Mouse (Mus musculus) kidney, postnatal 10 days (tissue): ENCODE measurements at regions not wholly inside any gene's neighbourhood (a gene's known extent, or its start where the extent isn't known, plus 50 kb on each side); places are given as distances from the start of the nearest gene placed in this dataset.
A peak's percentile ranks its signal among the peaks of the same experiment; 100 is the strongest.
"Not testable (repeated sequence)": the region's sequence is repeated elsewhere in the genome, so short reads cannot be mapped to it uniquely, and the experiment has no call there.

Source experiments
- DNase-seq: peaks from one replicate; pipeline ENCODE4 v3.0.0; 2021; ENCODE audit warnings: mixed read lengths

DNA sequence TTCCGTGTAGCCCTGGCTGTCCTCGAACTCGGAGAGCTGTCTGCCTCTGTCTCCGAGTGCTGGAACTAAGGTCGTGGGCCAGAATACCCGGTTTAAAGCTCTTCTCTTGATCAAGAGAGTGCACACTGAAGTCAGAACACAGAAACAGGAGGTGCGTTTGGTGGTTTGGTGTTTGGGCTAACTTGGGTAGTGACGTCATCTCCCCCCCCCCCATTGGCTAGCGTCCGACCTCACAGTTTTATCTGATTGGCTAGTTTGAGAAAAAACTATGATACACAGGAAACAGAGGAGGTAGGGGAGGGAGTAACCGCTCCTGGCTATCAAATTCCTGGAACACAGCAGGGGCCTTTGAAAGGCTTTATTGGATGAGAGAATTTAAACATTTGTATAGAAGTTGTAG is 60.2 kb upstream of the Pim1 start:
- no peak for DNase-seq

DNA sequence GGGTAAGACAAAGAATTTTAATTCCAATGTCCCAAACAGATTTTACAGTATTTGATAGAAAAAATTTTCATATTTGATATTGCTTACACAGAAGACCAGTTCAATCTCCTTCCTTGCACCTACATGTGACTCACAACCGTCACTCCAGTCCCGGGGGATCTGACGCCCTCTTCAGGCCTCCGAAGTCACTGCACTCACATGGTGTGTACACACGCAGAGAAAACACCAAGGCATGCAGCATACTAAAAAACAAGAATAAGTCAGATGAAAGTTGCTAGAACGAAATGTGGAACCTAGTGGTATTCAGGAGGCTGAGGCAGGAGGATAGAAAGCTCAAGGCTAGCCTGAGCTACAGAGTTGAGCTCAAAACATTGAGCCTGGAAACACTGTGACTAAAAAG is 59.7 kb upstream of the Pim1 start:
- no peak for DNase-seq

DNA sequence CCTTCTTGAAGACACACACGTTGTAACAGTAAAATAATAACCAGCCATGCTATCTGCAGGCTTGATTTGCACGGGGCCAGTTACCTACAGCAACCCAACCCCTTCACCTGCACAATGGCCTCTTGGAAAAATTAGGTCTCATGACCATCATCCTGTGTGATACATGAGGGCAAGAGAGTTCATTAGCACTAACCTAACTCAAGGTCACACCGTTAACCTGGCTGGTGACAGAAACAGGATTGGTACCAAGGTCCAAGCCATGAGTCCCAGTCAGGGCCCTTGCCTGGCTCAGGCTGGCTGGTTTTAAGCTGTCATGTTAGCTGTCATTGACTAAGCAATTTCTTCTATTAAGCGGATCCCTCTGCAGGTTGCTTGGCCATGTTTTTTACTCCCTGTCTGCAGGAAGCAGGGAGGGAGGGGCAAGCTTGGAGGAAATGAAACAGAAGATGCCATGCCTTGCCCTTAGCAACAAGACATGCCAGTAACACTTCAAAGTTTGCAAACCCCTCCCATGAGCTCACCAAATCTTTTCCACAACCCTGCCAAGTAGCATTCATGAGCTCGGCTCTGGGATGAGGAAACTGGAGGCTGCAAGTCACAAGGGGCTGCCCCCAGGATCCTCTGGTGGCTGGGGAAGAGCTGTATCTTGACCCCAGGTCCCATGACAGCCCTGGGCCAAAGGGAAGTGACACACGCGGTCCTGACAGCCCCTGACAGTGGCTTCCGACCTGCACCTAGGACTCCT is 58.8 kb upstream of the Pim1 start:
- no peak for DNase-seq

DNA sequence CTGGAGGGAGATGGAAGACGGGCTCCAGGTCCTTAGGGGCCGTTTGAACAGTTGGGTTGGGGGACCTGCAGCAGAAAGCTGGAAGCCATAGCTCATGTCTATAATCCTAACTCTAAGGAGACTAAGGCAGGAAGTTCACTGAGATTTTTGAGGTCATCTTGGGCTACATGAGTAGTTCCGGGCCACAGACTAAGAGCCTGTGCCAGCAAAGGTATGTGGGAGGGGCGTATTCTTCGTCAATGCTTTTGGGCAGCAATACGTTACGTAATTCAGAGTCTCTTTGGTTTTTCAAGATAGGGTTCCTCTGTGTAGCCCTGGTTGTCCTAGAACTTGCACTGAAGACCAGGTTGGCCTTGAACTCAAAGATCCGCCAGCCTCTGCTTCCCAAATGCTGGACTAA is 57.9 kb upstream of the Pim1 start:
- DNase-seq: no peak

DNA sequence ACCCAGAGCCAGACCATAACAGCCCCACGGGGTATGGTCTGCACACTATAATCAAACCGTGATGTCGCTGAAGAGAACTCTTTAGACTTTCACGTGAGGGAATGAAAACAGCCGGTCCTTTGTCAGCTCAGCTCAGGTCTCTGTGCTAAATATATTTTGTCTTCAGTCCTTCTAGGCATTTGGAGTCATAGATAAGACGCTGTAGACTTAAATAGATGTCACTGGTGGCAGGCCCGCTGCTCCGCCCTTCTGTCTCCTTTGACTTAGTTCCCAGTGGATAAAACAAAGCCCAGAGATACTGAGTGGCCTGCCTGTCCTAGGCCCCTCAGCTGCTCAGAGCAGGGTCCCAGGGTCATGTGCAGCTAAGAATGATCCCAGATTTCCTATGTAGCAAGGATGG is 57.2 kb upstream of the Pim1 start:
- no peak for DNase-seq

DNA sequence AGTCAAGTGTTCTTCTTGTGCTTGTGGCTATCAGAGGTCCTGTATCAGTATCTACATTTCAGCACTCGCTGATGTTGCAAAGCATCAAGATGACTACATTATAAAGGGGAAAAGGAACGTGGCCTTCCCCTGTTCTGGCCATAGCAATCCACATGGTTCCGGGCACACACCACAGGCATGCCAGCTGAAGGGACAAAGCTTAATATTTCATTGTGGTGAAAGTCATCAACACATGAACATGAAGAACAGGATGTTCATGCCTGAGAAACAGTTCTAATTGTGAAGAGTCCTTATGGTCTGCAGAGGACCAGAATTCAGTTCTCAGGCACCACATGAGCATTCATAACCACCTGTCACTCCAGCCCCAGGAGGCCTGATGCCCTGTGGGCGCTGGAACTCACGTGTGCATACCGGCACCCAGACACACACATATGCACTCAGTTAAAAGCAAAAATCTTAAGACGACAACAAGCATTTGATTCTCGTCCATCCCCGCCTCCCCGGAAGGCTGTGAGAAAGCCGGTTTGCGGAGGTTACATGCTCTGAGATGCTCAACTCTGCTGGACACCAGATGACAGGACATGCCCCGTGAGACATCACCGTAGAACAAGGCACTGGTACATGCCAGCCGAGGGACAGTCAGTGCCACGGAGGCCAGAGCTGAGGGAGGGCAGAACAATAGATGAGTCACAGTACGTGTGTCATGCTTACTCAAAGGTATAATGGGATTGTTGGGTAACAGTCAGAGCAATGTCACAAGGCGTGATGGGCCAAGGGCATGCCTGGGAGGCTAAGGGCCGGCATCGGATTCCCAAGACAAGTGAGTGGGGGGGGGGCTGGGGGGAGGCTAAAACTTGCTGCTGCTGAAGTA is 56.2 kb upstream of the Pim1 start:
- DNase-seq: no peak

DNA sequence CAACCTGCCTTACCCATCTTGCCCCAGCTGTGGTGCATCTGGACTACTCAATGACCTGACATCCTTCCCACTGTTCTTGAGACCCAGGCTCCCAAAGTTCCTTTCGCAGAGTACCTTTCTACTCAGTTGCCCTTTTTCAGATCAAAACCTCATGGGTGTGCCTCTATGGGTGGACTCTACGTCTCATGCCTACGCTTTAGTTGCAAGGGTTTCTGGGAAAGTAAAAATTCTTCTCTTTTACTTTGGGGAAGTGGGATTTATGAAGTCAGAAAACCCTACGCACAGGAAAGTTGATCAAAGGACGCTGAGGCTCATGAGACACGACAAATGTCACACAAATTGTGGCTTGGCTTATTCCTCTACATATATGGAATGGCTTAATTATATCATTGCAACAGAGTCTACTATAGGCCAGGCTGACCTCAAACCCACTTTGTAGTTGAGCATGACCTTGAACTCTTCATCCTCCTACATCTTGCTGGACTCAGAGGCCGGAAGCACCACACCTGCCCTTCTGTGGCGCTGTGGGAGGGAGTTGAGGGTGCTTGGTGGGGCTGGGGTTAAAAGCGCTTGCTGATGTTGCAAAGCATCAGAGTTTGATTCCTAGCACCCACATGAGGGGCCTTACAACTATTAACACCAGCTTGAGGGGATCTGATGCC is 55.1 kb upstream of the Pim1 start:
- no peak for DNase-seq

DNA sequence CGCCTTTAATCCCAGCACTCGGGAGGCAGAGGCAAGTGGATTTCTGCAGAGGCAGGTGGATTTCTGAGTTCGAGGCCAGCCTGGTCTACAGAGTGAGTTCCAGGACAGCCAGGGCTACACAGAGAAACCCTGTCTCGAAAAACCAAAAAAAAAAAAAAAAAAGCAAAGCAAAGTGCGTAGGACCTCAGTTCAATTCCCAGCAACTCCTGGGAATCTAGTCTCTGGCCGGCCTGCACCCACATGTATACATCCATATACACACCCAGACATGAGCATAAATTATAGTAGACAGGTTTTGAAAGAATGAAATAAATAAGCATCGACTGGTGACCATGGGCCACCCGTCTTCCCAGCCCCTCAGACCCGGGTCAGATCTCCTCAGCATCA is 54.1 kb upstream of the Pim1 start:
- not testable (repeated sequence) for DNase-seq

DNA sequence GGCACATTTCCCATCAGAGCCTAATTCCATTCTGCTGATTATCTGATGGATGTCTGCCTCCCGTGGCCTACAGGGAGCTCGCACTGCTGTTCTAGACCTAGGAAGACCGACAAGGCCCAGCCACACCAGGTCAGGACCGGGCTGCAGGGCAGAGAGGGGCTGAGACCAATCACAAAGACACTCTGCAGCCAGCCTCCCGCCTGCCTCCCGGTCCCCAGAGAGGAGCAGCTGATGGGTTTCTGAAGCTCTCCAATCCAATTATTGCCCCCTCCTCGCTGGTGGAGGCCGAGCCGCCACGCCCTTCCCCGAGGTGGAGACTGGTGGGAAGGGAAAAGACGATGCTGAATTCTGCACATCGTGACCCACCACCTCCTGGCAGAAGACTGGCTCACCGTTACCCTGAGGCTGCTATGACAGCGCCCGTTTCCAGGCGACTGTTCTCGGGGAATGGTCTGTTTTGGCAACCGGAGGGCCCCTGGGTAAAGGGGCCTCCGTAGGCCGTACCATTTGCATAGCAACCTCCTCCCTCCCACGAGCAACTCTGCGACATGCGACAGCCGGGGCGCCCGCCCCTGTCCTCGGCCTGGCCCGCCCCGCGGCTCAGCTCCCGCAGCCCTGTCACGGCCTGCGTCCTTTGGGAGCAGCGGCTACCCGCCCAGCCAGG is 53.5 kb upstream of the Pim1 start:
- peak; percentile 86 for DNase-seq

DNA sequence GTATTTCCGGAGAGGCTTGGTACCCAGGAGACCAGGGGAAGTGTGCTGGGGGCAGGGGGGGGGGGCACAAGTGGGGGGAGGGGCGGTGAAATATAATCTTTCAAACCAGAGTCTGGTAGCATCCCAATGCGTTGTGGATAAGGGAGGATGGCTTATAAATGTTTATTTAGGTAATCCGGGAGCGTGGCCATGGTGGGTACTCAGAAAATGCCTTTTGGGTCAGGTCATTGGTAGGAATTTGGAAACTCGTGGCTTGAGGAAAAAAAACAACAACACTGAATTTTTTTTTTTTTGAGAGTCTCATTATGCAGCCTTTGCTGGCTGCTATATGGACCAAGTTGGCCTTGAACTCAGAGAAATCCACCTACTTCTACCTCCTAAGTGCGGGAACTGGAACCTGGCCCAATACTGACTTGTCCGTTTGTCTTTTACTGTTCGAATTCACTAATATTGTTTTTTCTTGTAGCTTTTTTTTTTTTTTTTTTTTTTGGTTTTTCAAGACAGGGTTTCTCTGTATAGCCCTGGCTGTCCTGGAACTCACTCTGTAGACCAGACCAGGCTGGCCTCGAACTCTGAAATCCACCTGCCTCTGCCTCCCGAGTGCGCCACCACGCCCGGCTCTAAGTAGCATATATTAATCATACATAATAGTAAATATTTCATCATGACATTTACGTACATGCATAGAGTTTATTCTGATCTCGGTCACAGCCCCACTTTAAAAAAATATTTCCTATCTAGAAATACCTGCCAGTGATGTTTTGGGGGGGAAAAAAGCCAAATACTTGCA is 52.8 kb upstream of the Pim1 start:
- DNase-seq: no peak

DNA sequence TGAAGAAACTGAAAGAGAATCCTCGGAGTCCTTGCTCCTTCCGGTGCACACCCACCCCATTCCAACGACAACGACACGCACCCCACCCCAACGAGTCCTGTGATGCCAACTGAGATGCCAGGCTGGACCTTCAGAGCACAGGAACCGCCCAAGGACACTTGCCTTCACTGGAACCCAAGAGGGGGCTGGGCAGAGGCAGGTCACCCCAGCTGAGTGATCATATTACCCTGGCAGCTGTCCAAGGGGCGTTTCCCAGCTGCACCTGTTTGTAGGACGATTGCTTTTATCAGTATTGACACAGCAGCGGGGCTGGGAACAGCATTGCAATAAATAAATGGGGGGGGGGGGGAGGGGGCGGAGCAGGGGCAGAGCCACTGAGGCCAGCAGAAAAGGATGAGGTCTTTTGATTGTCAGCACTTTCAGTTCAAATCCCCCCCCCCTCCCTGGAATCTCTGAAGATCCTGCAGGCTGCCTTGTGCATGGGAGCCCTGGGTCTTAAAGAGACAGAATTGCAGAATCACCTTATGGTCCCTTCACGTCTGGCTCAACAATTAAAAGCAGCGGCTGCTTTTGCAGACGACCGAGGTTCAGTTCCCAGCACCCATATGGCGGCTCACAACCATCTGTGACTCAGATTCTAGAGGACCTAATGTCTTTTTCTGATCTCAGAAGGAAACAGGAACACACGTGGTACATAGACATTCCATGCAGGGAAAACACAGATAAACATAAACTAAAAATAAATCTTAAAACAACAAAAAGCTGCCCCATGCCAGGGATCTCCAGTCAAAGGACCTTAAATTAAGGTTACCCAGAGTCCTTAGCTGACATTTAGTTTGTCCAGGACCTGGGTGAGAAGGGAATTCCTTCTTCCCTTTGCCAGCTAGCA is 52.0 kb upstream of the Pim1 start:
- DNase-seq: peak; percentile 87

DNA sequence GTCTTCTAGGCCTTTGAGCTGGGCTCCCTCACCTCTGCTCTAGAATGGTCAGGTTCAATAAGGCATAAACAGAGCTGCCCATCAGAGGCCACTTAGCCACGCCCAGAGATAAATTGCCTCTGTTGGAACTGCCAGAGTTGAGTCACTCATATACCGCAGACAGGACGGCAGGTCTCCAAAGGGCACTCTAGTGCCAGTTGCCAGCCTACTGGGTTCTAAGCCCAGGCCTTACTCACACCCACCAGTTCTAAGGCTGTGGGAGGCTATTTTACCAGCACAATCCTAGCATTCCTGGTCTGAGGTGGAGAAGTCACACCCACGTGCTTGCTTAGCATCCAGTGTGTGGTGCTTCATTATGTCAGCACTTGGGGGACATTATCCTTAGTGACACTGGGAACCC is 50.6 kb upstream of the Pim1 start:
- no peak for DNase-seq

DNA sequence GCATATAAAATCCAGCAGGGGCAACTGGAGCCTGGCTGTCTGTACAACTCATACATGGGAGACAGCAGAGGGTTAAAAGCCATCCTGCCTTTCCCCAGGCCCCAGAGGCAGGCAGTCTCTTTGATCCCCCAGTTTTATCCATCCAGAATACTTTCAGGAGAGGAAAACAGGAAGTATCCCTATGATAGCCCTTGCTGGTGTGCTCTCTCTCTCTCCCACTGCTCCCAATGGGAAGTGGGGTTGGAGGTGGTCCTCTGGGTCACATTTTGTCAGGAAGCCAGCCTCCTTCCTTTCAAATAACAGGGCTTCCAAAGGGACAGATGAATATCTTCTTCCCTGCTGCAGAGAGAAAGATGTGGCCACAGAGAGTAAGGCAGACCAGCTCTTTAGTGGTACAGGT is 50.1 kb upstream of the Pim1 start:
- DNase-seq: no peak
